Mouse (Mus musculus): ENCODE results near the gene Vps37c.

DNA sequence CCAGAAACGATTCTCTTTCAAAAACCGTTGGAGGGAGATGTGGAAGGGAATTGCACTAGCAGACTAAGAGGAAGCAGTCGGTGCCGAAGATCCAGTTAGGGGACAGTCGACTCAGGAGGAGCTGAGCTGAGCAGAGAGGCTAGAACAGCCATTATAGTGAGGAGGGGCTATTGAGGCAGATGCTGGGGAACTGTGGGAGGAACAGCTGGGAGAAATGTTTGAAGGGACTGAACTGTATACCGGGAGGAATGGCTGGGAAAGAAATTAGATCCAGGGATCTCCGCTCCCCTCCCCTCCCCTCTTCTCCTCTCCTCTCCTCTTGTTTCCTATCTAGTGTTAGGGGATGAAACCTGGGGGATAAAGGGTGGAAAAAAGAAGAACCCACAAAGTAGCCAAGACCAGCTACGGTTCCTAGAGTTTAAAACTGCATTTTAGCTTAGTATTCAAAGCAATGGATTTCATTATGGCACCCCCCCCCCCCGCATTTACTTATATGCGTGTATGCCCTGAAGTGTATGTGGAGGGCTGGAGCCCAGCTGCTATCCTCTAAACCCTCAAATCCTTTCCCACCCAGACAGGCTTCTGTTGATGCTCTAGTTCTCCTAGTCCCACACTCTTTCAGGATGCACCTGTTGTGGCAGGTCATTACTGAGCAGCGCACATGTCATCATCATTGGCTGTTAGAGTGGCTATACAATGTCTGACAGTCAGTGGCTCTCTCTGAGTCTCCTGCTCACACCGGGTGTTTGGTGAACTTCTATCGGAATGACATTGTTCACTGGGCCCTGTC is 47.8 kb upstream of the Vps37c start:
- TF ChIP-seq CTCF (IDR thresholded peaks at IDR 0.05) (no peak), POLR2A (IDR thresholded peaks at IDR 0.05; ENCODE audit: insufficient read depth, low read depth, low read length) (no peak)
